Mouse (Mus musculus): Measurements from ENCODE around the gene Casp7. TPM values are rescaled to one million over a fixed set of nuclear protein-coding genes. Genes with fewer than 3 reads are reported as not detected.

Casp7 gene
- polyA plus RNA-seq, 1 experiment, result 12.2 TPM

DNA sequence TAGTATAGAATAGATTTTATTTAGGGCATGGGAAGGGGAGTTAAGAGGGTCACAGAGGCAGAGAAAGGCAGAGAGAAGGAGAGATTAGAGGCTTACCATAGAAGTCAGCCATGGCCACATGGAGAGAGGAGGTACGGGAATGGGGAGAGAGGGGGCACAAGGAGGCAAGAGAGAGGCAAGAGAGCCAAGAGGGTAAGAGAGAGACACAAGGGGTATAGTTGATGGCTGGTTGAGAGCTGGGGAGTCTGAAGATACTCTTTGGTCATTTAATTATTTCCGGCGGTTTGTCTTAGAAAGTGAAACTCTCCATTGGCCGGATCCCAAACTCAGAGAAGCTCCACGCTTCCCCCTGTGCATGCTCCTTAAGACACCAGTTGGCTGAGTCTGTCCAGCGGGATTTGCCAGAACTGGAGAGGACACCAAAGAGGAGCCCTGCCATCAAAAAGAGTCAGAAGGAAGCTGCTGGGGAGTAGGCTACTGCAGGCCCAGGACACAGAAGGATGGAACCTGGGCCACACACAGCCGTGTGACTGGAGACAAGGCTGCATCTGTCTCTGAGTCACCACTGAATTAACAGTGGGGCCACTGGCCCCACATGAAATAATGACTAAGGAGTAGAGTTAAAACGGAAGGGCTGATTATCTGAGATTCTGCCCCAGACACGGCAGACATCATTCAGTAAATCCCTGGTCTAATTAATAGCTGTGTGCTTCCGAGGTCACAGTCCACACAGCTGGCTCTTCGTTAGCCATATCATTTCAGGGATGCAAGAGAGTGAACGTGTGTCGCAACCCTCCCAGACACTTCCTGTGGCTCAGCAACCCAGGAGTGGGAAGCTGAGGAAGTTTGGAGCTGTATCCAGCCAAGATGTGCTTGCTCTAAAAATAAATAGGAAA, 88.7 kb downstream of the Casp7 start:
- TF ChIP-seq CTCF (IDR thresholded peaks at IDR 0.05; ENCODE audit: control insufficient read depth, insufficient read depth, low read length), result no peak
- no peak for TF ChIP-seq POLR2A (IDR thresholded peaks at IDR 0.05; ENCODE audit: borderline replicate concordance, control insufficient read depth, low read depth, low read length)
- no peak overlapping the region for H3K27ac ChIP-seq (ENCODE audit: control insufficient read depth, insufficient read depth, low read depth, low read length, poor library complexity)
- no peak overlapping the region for H3K4me3 ChIP-seq (replicated peaks; ENCODE audit: control insufficient read depth, low read depth, low read length)
- 56% methylated on average over 13 of the region's 13 CpGs for WGBS
- H3K4me1 ChIP-seq (ENCODE audit: control insufficient read depth, insufficient read depth, low read length), result no peaks in the 10 kb centered on the region

DNA sequence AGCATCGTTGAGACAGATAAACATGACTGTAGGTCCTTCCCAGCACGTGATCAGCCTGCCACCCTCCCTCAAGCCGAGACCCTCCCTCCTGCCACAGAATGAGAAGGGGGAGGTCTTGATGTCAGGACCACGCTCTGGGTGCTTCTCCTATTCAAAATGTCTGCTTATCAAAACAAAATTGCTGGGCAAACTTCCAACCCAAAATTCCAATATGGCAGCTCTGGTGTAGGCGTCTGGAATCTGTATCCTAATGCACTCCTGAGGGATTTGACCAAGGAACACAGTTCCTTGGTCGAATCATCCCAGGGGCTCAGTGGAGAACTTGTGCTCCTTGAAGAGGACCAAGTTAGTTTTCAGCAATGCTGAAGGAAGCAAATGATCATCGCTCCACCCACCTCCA, 90.0 kb downstream of the Casp7 start:
- H3K27ac ChIP-seq (ENCODE audit: control insufficient read depth, insufficient read depth, low read depth, low read length, poor library complexity), result no peak overlapping the region
- no peak for TF ChIP-seq CTCF (IDR thresholded peaks at IDR 0.05; ENCODE audit: control insufficient read depth, insufficient read depth, low read length)
- TF ChIP-seq POLR2A (IDR thresholded peaks at IDR 0.05; ENCODE audit: borderline replicate concordance, control insufficient read depth, low read depth, low read length), result no peak
- 82% methylated on average over 7 of the region's 7 CpGs for WGBS
- no peak overlapping the region for H3K4me3 ChIP-seq (replicated peaks; ENCODE audit: control insufficient read depth, low read depth, low read length)
- no peaks in the 10 kb centered on the region for H3K4me1 ChIP-seq (ENCODE audit: control insufficient read depth, insufficient read depth, low read length)

DNA sequence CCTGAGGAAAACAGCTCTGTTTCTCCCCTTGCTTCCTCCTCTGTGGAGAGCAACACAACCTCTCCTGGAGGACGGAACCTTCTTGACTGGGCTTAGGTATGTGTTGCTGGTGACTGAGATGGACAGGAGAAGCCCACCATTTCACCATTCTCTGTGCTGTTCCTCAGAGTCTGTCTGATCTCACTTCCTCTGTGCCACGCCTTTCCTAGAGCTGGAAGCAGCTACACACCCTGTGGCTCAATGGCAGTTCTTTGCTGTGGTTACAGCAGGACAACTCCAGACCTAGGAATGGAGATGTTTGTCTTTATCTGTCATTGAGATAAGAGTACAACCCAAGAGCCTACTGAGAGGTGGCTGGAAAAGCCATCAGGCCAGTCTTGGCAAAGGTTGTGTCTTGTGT, 90.4 kb downstream of the Casp7 start:
- TF ChIP-seq CTCF (IDR thresholded peaks at IDR 0.05; ENCODE audit: control insufficient read depth, insufficient read depth, low read length) (no peak), POLR2A (IDR thresholded peaks at IDR 0.05; ENCODE audit: borderline replicate concordance, control insufficient read depth, low read depth, low read length) (no peak)
- H3K4me1 ChIP-seq (ENCODE audit: control insufficient read depth, insufficient read depth, low read length), result no peaks in the 10 kb centered on the region
- H3K4me3 ChIP-seq (replicated peaks; ENCODE audit: control insufficient read depth, low read depth, low read length), result no peak overlapping the region
- WGBS, result 57% methylated on average over 2 of the region's 2 CpGs
- H3K27ac ChIP-seq (ENCODE audit: control insufficient read depth, insufficient read depth, low read depth, low read length, poor library complexity), result no peak overlapping the region

GRCm38 (mm10) chr19:56489601-56490000, 92.7 kb downstream of the Casp7 start:
- H3K4me1 ChIP-seq (ENCODE audit: control insufficient read depth, insufficient read depth, low read length), result no peaks in the 10 kb centered on the region
- TF ChIP-seq POLR2A (IDR thresholded peaks at IDR 0.05; ENCODE audit: borderline replicate concordance, control insufficient read depth, low read depth, low read length) (no peak), CTCF (IDR thresholded peaks at IDR 0.05; ENCODE audit: control insufficient read depth, insufficient read depth, low read length) (no peak)
- H3K4me3 ChIP-seq (replicated peaks; ENCODE audit: control insufficient read depth, low read depth, low read length), result no peak overlapping the region
- WGBS, result 86% methylated on average over 6 of the region's 6 CpGs
- H3K27ac ChIP-seq (ENCODE audit: control insufficient read depth, insufficient read depth, low read depth, low read length, poor library complexity), result no peak overlapping the region

Other genes with a start within 250 kb of the Casp7 start
- 0.92 TPM in 1 of 2 replicates, not detected in the other for gene Habp2, start 110.0 kb upstream of the Casp7 start, polyA plus RNA-seq (2011; ENCODE audit: insufficient read depth, insufficient read length, low replicate concordance, missing spikeins)
- gene Nrap, start 7.1 kb upstream of the Casp7 start, polyA plus RNA-seq (2011; ENCODE audit: insufficient read depth, insufficient read length, low replicate concordance, missing spikeins), result 0.52 and 0.70 TPM in 2 replicates
- gene Plekhs1, start 64.5 kb downstream of the Casp7 start, polyA plus RNA-seq (2011; ENCODE audit: insufficient read depth, insufficient read length, low replicate concordance, missing spikeins), result 0.41 TPM in 1 of 2 replicates, not detected in the other
- 8.4 and 10.7 TPM in 2 replicates for gene Dclre1a, start 151.1 kb downstream of the Casp7 start, polyA plus RNA-seq (2011; ENCODE audit: insufficient read depth, insufficient read length, low replicate concordance, missing spikeins)
- 5.1 and 7.1 TPM in 2 replicates for gene Nhlrc2, start 151.1 kb downstream of the Casp7 start, polyA plus RNA-seq (2011; ENCODE audit: insufficient read depth, insufficient read length, low replicate concordance, missing spikeins)